Mouse (Mus musculus): ENCODE measurements at regions not wholly inside any gene's neighbourhood (a gene's known extent, or its start where the extent isn't known, plus 50 kb on each side); places are given as distances from the start of the nearest gene placed in this dataset.
A peak's percentile ranks its signal among the peaks of the same experiment; 100 is the strongest.

DNA sequence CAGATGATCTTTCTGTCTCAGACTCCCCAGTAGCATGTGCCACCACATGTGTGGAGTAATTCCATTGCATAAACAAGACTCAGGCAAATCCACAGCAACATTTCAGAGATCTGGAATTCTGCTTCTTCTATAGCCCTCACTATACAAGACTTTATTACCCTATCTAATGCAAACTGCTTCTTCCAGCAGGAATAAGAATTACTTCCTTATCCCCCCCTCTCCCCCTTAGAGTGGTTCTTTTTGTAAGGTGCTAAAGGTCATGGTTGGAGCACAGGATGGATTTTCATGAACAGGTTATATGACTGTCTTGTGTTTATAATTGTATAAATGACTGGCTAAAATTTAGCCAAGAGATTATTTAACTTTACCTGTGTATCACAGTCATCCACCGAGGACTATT is 5037.4 kb downstream of the 9330182O14Rik start:
- H3K4me3 ChIP-seq (ENCODE audit: low read depth, low read length), result no peak overlapping the region
- H3K4me1 ChIP-seq (ENCODE audit: control insufficient read depth, insufficient read depth, low read length), result no peaks in the 10 kb centered on the region
- 97% methylated on average over 1 of the region's 1 CpGs for WGBS
- no peak overlapping the region for H3K27ac ChIP-seq (replicated peaks; ENCODE audit: low read depth, low read length)
- H3K9me3 ChIP-seq (replicated peaks; ENCODE audit: control insufficient read depth, low read length), result no peaks in the 10 kb centered on the region
- DNase-seq (ENCODE audit: low spot score) (no peak), ATAC-seq (replicated peaks; ENCODE audit: insufficient number of reproducible peaks, low FRiP score, low TSS enrichment, low read depth) (no peak)
- H3K9ac ChIP-seq (replicated peaks; ENCODE audit: low read length), result no peak overlapping the region
- H3K27me3 ChIP-seq (ENCODE audit: control insufficient read depth, insufficient read depth, low read length), result no peaks in the 10 kb centered on the region
- H3K4me2 ChIP-seq (ENCODE audit: low read depth, low read length), result no peak overlapping the region
- H3K36me3 ChIP-seq (replicated peaks; ENCODE audit: control insufficient read depth, insufficient read depth, low read depth, low read length), result no peaks in the 10 kb centered on the region

DNA sequence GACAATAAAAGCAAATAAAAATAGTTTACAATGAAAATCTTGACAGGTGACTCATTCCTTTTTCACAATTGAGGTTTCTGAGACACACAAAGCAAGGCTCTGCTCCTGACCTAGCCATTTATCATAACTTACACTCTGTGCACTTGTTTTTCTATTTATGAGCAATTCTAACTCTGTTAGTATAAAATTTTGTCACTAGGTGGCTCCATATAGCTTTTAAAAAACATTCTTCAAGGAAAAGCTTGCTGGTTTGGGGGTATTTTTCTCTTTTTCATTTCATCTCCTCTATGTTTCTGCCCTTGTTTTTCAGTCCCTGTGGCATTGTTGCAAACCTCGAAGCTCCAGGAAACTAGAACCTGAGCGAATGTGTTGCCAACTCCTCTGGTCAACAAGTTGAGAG is 5044.2 kb downstream of the 9330182O14Rik start:
- Histone ChIP-seq H3K9ac (replicated peaks; ENCODE audit: low read length) (no peak overlapping the region), H3K9me3 (replicated peaks; ENCODE audit: control insufficient read depth, low read length) (no peaks in the 10 kb centered on the region), H3K27me3 (ENCODE audit: control insufficient read depth, insufficient read depth, low read length) (no peaks in the 10 kb centered on the region), H3K4me1 (ENCODE audit: control insufficient read depth, insufficient read depth, low read length) (no peaks in the 10 kb centered on the region), H3K4me3 (ENCODE audit: low read depth, low read length) (no peak overlapping the region), H3K27ac (replicated peaks; ENCODE audit: low read depth, low read length) (no peak overlapping the region), H3K4me2 (ENCODE audit: low read depth, low read length) (no peak overlapping the region), H3K36me3 (replicated peaks; ENCODE audit: control insufficient read depth, insufficient read depth, low read depth, low read length) (no peaks in the 10 kb centered on the region)
- 44% methylated on average over 2 of the region's 2 CpGs for WGBS
- peak; percentile 50 for DNase-seq (ENCODE audit: low spot score)
- no peak for ATAC-seq (replicated peaks; ENCODE audit: insufficient number of reproducible peaks, low FRiP score, low TSS enrichment, low read depth)

DNA sequence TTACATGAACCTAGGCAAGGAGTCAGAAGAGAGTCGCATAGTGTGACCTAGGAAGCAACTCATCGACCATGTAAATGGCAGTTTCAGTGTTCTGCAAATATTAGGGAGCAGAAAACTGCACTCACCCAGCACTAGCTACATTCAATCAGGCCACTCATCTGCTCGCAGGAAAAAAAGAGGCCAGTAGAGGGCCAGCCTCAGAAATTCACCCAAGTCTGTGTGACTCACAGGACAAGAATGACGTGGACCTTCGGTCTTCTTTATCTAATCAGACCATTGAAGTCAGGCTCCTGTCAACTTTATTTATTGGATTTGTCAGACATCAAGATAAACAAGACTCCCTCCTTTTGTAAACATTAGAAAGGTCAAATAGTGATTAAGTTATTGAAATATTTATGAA is 5046.0 kb downstream of the 9330182O14Rik start:
- WGBS, result 48% methylated on average over 5 of the region's 5 CpGs
- no peaks in the 10 kb centered on the region for H3K4me1 ChIP-seq (ENCODE audit: control insufficient read depth, insufficient read depth, low read length)

More for the DNA sequence above, 5046.0 kb downstream of the 9330182O14Rik start:
- Histone ChIP-seq H3K9ac (replicated peaks; ENCODE audit: low read length) (no peak overlapping the region), H3K27me3 (ENCODE audit: control insufficient read depth, insufficient read depth, low read length) (no peaks in the 10 kb centered on the region), H3K27ac (replicated peaks; ENCODE audit: low read depth, low read length) (no peak overlapping the region), H3K9me3 (replicated peaks; ENCODE audit: control insufficient read depth, low read length) (no peaks in the 10 kb centered on the region), H3K4me3 (ENCODE audit: low read depth, low read length) (no peak overlapping the region), H3K36me3 (replicated peaks; ENCODE audit: control insufficient read depth, insufficient read depth, low read depth, low read length) (no peaks in the 10 kb centered on the region), H3K4me2 (ENCODE audit: low read depth, low read length) (no peak overlapping the region)
- ATAC-seq (replicated peaks; ENCODE audit: insufficient number of reproducible peaks, low FRiP score, low TSS enrichment, low read depth) (no peak), DNase-seq (ENCODE audit: low spot score) (peak; percentile 26)

All from embryonic facial prominence, embryonic 11.5 days (tissue).